Mouse (Mus musculus) megakaryocyte, embryonic 14.5 days (primary cell): ENCODE measurements at regions not wholly inside any gene's neighbourhood (a gene's known extent, or its start where the extent isn't known, plus 50 kb on each side); places are given as distances from the start of the nearest gene placed in this dataset.

ENCODE experiments used
- FLI1 ChIP-seq: IDR thresholded peaks from 2 replicates; pipeline ENCODE4 v1.6.1; 2012; ENCODE audit warnings: low read length, inconsistent platforms, mixed read lengths
- GATA1 ChIP-seq: IDR thresholded peaks from 3 replicates; pipeline ENCODE4 v1.6.1; 2012; ENCODE audit warnings: mixed read lengths, low read length, inconsistent platforms, borderline replicate concordance

GRCm38 (mm10) chr7:111240234-111240826 is 157.5 kb upstream of the Eif4g2 start:
- TF ChIP-seq FLI1 (no peak), GATA1 (no peak)
